Mouse (Mus musculus) erythroblast, embryonic 14.5 days (primary cell): ENCODE measurements around the gene Pop5. TPM values are rescaled to one million over a fixed set of nuclear protein-coding genes. Genes with fewer than 3 reads are reported as not detected.

Experiments
- H3K27me3 ChIP-seq: 2 replicates; pipeline ENCODE4 v1.6.1; 2012; ENCODE audit warnings: inconsistent platforms; ENCODE audit not compliant: control insufficient read depth
- H3K36me3 ChIP-seq: 2 replicates; pipeline ENCODE4 v1.6.1; 2012; ENCODE audit warnings: mild to moderate bottlenecking, inconsistent platforms; ENCODE audit not compliant: control insufficient read depth
- H3K4me1 ChIP-seq: 2 replicates; pipeline ENCODE4 v1.6.1; 2012; ENCODE audit warnings: inconsistent platforms; ENCODE audit not compliant: control insufficient read depth
- H3K4me3 ChIP-seq: replicated peaks from 2 replicates; pipeline ENCODE3; 2012; ENCODE audit warnings: moderate library complexity, mild to moderate bottlenecking, inconsistent platforms
- H3K9me3 ChIP-seq: 2 replicates; pipeline ENCODE4 v1.6.1; 2012; ENCODE audit warnings: low read length, inconsistent platforms, mixed read lengths; ENCODE audit not compliant: control insufficient read depth
- GATA1 ChIP-seq: IDR thresholded peaks from 2 replicates; pipeline ENCODE4 v1.6.1; 2012; ENCODE audit warnings: low read length, inconsistent platforms, mixed read lengths
- TAL1 ChIP-seq: IDR thresholded peaks from 3 replicates; pipeline ENCODE4 v1.6.1; 2012; ENCODE audit warnings: low read length, inconsistent platforms, mixed read lengths
- polyA plus RNA-seq: library from polyadenylated mRNA; stranded (reverse); fragments of >175 nt; gene quantifications from 2 replicates; pipeline ENCODE4 v1.2.3, GENCODE M21; 2012

The Pop5 gene
- polyA plus RNA-seq, 1 experiment, result 12.0 TPM

DNA sequence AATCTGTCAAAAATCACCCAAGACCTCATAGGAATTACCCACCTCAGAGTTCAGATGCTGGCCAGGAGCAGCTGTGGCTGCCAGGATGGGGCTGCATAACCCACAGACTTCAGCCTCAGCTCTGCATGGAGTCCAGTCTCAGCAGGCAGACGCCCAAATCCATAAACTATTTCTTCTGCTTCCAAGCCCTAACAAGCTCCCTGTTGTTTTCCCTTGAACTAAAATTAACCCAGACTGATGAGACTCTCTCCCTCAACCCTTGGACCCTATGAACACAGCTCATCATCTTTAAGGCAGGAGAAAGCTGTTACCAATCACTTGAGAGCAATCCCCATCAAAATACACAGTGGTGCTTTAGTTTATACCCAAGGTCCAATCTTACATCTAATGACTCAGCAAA, 19.8 kb downstream of the Pop5 start:
- TF ChIP-seq GATA1 (no peak), TAL1 (no peak)
- Histone ChIP-seq H3K27me3 (no peaks in the 10 kb centered on the region), H3K4me3 (no peak overlapping the region), H3K9me3 (no peaks in the 10 kb centered on the region), H3K36me3 (peaks cover 80% of the 10 kb centered on the region), H3K4me1 (peaks cover 35% of the 10 kb centered on the region)

DNA sequence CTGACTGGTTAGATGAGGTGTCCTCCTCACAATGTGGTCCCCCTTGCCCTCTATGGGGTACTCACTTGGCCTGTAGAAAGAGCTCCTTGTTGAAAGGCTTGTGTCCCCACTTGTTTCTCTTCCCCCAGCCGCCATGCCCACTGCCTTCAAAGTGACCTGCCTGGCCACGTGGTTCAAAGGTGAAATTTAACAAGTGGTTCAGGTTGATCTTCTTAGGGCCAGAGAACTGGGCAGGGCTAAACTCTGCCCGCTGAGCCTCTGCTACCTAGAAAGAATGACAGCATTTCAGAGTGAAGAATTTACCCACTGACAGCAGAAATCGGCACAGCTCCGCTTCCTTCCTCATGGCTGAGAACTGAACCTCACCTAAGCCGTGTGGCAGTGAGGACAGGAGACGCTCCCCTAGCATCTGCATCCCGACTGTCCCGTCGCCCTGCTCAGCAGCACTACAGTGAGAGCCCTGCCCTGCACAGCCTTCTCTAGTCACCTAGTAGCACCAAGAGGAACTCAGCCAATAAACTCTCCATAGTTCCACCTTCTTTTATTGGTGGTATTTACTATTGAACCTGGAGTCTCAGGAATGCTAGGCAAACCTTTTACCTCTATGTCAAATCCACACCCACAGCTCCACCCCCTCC, 21.4 kb downstream of the Pop5 start:
- Histone ChIP-seq H3K4me3 (no peak overlapping the region), H3K27me3 (no peaks in the 10 kb centered on the region), H3K4me1 (peaks cover 49% of the 10 kb centered on the region), H3K36me3 (peaks cover 82% of the 10 kb centered on the region), H3K9me3 (no peaks in the 10 kb centered on the region)
- TF ChIP-seq GATA1 (no peak), TAL1 (no peak)

DNA sequence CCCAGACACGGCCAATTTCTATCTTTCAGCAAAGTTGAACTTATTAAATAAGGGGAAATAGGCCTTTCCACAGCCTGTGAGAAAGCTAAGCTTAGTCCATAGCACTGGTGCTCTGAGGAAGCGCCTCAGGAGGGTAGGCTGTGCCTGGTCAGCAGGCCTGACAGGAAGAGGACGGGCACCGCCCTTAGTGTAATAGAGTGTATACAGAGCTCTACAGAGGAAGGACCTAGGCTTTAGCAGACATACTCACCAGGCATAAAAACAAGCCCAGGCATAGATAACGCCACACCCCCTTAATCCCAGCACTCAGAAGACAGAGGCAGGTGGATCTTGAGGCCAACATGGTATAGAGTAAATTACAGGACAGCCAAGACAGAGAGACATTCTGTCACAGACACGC, 24.7 kb downstream of the Pop5 start:
- no peak overlapping the region for H3K4me3 ChIP-seq
- TF ChIP-seq TAL1 (no peak), GATA1 (no peak)
- H3K4me1 ChIP-seq, result peaks cover 78% of the 10 kb centered on the region
- H3K9me3 ChIP-seq, result no peaks in the 10 kb centered on the region
- H3K27me3 ChIP-seq, result no peaks in the 10 kb centered on the region
- peaks cover 97% of the 10 kb centered on the region for H3K36me3 ChIP-seq

DNA sequence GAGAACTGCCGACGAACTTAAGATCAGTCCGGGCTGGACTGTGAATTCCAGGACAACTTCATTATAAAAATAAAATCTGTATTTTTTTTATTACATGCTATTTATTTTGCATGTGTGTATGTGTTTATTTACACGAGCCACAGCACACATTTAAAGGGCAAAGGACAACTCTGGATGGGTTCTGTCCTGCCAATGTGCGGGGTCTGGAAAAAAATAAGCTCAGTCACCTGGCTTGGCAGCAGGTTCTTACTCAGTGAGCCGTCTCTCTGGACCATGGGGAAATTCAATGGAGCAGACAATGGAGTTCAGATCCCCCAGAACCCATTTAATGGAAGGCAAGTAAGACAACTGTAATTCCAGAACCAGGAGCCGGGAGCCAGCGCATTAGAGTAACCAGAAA, 25.5 kb downstream of the Pop5 start:
- no peaks in the 10 kb centered on the region for H3K9me3 ChIP-seq
- TF ChIP-seq TAL1 (no peak), GATA1 (no peak)
- peaks cover 79% of the 10 kb centered on the region for H3K4me1 ChIP-seq
- no peaks in the 10 kb centered on the region for H3K27me3 ChIP-seq
- H3K4me3 ChIP-seq, result no peak overlapping the region
- peaks cover 97% of the 10 kb centered on the region for H3K36me3 ChIP-seq

DNA sequence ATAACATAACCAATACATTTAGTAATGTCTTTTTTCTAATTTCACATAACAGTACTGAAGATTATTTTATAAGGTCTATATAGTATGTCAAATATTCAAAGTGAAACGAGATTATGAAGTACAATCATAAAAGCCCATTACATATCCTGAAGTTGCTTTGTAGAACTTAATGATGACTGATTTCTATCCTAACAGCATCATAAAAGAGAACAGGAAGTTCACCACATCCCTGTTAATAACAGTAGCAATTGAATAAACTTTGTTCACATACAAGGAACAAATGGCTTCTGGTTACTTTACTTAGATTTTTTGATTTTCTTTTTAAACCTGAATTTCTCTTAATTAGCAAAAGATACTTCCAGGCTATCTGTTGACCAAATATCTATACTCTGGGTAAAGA, 26.2 kb downstream of the Pop5 start:
- Histone ChIP-seq H3K9me3 (no peaks in the 10 kb centered on the region), H3K4me1 (peaks cover 80% of the 10 kb centered on the region), H3K4me3 (no peak overlapping the region), H3K27me3 (no peaks in the 10 kb centered on the region), H3K36me3 (peaks cover 97% of the 10 kb centered on the region)
- no peak for TF ChIP-seq TAL1

DNA sequence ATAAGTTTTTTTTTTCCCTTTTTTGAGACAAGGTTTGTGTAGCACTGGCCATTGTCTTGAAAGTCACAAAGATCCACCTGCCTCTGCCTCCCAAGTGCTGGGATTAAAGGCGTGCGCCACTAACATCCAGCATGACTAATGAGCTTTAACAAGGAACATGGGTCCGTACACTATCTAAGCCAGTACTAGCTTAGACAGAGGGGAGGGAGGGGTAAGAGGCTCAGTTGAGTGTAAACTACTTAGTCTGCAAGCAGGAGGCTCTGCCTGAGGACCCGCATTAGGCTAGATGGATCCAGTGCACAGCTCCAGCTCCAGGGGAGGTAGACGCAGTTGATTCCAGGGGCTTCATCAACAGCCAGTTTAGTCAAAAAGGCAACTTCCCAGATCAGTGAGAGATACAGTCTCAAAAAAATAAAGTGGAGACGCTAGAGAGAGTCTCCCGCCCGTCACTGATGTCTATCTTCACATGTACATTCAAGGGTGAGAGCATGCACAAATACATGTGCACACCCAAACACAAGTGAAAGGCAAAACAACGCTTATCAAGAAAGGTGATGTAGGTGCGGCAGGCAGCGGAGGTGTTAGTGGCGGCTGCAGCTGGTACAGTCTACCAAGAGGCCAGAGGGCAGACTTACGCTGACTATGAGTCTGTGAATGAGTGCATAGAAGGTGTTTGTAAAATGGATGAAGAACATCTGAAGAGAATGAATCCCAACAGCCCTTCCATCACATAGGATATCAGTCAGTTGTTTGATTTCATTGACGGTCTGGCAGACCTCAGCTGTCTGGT, 27.1 kb downstream of the Pop5 start:
- Histone ChIP-seq H3K36me3 (peaks cover 93% of the 10 kb centered on the region), H3K4me3 (no peak overlapping the region)

DNA sequence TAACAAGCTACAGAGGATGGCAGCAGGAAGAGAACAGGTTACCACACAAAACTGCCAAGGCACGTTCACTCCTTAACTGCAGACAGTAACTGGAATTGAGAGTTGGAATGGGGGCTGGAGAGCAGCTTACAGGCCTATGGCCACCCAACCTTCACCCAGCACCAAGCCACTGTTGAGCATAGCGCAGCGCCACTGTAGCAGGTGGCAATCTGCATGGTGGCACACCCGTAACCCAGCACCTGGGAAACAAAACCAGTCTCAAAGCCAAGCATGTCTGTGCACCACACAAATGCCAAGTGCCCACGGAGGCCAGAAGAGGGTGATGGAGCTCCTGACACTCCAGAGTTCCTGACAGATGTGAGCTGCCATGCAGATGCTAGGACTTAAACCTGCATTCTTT, 30.7 kb downstream of the Pop5 start:
- Histone ChIP-seq H3K4me3 (peak overlapping the region; percentile 61), H3K27me3 (no peaks in the 10 kb centered on the region), H3K36me3 (peaks cover 91% of the 10 kb centered on the region), H3K4me1 (peaks cover 91% of the 10 kb centered on the region), H3K9me3 (no peaks in the 10 kb centered on the region)
- TF ChIP-seq GATA1 (no peak), TAL1 (peak; percentile 26; the same call in 1 of the 3 replicates)

More for the DNA sequence above, 27.1 kb downstream of the Pop5 start:
- Histone ChIP-seq H3K9me3 (no peaks in the 10 kb centered on the region), H3K27me3 (no peaks in the 10 kb centered on the region), H3K4me1 (peaks cover 83% of the 10 kb centered on the region)
- TF ChIP-seq GATA1 (no peak), TAL1 (no peak)

DNA sequence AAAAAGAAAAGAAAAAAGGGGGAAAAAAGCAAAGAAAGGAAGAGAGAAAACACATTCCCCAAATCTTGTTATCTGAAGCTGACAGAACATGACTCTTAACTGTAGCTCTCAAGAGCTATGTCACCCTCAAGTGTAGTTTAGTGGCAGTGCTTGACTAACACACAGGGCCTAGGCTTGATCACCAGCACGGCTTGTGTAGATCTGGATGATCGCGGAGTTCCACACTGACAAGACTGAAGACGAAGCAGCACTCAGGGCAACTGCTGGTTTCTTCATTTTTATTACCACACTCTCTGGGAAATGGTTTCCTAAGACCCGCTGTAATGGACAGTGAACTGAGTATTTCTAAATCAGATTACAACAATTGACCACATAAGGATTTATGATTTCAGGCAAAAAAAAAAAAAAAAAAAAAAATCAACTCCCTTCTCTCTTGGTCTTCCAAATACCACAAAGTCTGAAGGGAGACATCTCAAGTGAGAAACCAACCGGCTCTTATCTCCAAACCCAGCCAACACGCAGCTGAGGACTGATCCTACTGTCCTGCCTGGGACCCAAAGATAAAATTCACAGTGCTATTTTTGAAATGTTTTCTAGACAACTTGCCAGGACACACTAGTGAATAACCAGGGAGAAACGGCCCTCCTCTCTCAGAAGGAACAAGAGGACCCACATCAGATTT, 31.3 kb downstream of the Pop5 start:
- no peaks in the 10 kb centered on the region for H3K9me3 ChIP-seq
- no peaks in the 10 kb centered on the region for H3K27me3 ChIP-seq
- peak overlapping the region; percentile 61 for H3K4me3 ChIP-seq
- peaks cover 89% of the 10 kb centered on the region for H3K4me1 ChIP-seq
- TF ChIP-seq GATA1 (peak; percentile 91), TAL1 (peak; percentile 93)
- H3K36me3 ChIP-seq, result peaks cover 90% of the 10 kb centered on the region

DNA sequence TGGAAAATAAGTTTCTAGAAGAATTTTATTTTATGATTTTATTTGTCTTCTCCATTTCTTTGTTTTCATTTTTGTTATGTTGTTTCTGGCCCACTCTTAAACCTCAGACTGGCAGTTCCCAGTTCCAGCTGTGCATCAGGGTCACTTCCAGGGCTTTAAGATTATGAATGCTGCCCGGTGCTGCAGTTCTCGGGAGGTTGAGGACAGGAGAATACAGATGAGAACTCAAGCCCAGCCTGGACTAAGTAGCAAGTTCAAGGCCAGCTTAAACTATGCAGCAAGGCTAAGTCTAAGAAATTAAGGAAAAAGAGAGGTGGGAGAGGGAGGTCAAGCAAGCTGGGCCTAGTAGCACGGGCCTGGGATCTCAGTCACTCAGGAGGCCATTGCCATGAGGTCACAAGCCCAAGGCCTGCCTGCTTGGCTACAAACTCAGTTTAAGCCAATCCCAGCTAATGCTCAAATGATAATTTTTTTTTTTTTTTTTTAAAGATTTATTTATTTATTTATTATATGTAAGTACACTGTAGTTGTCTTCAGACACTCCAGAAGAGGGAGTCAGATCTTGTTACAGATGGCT, 31.9 kb downstream of the Pop5 start:
- H3K36me3 ChIP-seq, result peaks cover 87% of the 10 kb centered on the region
- H3K9me3 ChIP-seq, result no peaks in the 10 kb centered on the region
- H3K4me1 ChIP-seq, result peaks cover 83% of the 10 kb centered on the region
- TF ChIP-seq GATA1 (no peak), TAL1 (no peak)
- no peaks in the 10 kb centered on the region for H3K27me3 ChIP-seq
- peak overlapping the region; percentile 61 for H3K4me3 ChIP-seq
